Mouse (Mus musculus) forebrain, embryonic 12.5 days (tissue): Measurements from ENCODE around the gene Gcc1. TPM values are rescaled to one million over a fixed set of nuclear protein-coding genes. Genes with fewer than 3 reads are reported as not detected.

Experiments
- ATAC-seq: fragments of 200-750 bp; cut with Nextera tagmentation; 2 replicates; pipeline ENCODE4 v1.8.0; 2017; ENCODE audit warnings: moderate TSS enrichment; ENCODE audit not compliant: low FRiP score
- H3K27ac ChIP-seq: fragments of 300-500 bp; sonication (generic); 2 replicates; pipeline ENCODE4 v1.5.1; 2016; ENCODE audit warnings: mild to moderate bottlenecking
- H3K27me3 ChIP-seq: fragments of 300-500 bp; sonication (generic); 2 replicates; pipeline ENCODE4 v1.6.1; 2016; ENCODE audit warnings: mild to moderate bottlenecking
- H3K36me3 ChIP-seq: fragments of 300-500 bp; sonication (generic); replicated peaks from 2 replicates; pipeline ENCODE4 v1.6.1; 2016; ENCODE audit warnings: mild to moderate bottlenecking
- H3K4me1 ChIP-seq: fragments of 300-500 bp; sonication (generic); 2 replicates; pipeline ENCODE4 v1.6.1; 2016
- H3K4me2 ChIP-seq: fragments of 300-500 bp; sonication (generic); 2 replicates; pipeline ENCODE4 v1.6.1; 2016; ENCODE audit warnings: mild to moderate bottlenecking, moderate library complexity
- H3K4me3 ChIP-seq: fragments of 300-500 bp; sonication (generic); replicated peaks from 2 replicates; pipeline ENCODE4 v1.5.1; 2016; ENCODE audit warnings: mild to moderate bottlenecking
- H3K9ac ChIP-seq: fragments of 300-500 bp; sonication (generic); 2 replicates; pipeline ENCODE4 v1.6.1; 2016; ENCODE audit warnings: mild to moderate bottlenecking
- H3K9me3 ChIP-seq: fragments of 300-500 bp; sonication (generic); 2 replicates; pipeline ENCODE4 v1.6.1; 2016
- WGBS: fragments of 180-500 bp; shearing (Covaris S2); methylation state at CpG from one replicate; pipeline ENCODE4 v1.1.7; 2016; 5-methylcytosine and 5-hydroxymethylcytosine counted together
- polyA plus RNA-seq: library from polyadenylated mRNA; unstranded; fragments of >200 nt; fragmentation: Nextera tagmentation; extraction: Ambion mirVana; gene quantifications from 2 replicates; pipeline ENCODE4 v1.2.1, GENCODE M21; 2016

Gcc1 gene
- polyA plus RNA-seq = 14.8 and 16.2 TPM in 2 replicates

DNA sequence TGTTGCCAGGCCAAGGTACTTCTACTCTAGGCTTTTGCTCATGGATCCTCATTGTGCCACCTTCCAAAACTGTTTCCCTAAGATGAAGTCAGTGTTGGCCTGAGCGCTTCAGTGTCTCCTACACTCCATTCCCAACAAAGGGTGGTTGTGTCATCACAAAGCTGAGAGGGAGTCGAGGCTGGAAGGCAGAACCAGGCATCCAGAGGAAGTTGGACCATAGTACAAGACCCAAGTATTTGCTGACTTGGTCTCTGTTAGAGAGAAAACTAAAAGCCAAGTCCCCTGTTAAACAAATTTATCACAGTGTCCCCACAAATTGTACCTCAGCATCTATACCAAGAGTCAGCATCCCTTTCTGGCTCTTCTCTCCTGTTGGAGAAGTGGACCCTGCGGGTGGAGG is at the start of gene Gcc1:
Gene Gcc1 (minus strand): TSS at position 101 of the 400 bp plus-strand sequence.
- no peak within 1 kb of the TSS for H3K27ac ChIP-seq
- H3K9me3 ChIP-seq = no peaks in the 10 kb centered on the region
- no peaks in the 10 kb centered on the region for H3K27me3 ChIP-seq
- no peak within 1 kb of the TSS for H3K4me3 ChIP-seq
- H3K9ac ChIP-seq = no peak within 1 kb of the TSS
- no peak within 1 kb of the TSS for H3K4me2 ChIP-seq
- H3K36me3 ChIP-seq = peaks cover 9% of the 10 kb centered on the region
- peaks cover 12% of the 10 kb centered on the region for H3K4me1 ChIP-seq
- ATAC-seq = no peak
- 87% methylated on average over 3 of the region's 3 CpGs for WGBS

DNA sequence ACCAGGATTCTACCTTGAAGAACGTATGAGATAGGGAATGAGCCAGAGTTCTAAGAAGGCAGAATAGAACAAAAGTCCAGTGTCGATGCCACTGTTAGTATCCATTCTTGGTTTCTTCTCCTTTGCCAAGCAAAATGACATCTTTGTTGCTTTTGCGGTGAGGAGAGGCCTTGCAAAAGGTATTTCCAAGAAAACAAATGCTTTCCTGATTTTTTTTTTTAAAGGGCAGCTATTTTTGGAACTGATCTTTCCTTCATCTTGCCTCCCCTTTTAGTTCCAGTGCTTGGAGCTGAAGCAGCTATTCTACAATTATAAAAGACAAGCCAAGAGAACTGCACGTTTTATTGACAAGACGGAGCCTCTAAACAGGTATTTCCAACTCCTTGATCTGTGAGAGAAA is 46.6 kb upstream of the Gcc1 start, which contains the start of gene Snd1:
Gene Snd1 (plus strand): TSS at position 301 of the 400 bp plus-strand sequence.
- Histone ChIP-seq H3K4me1 (peaks cover 7% of the 10 kb centered on the region), H3K4me3 (no peak within 1 kb of the TSS), H3K4me2 (no peak within 1 kb of the TSS), H3K9ac (no peak within 1 kb of the TSS), H3K27ac (no peak within 1 kb of the TSS), H3K27me3 (no peaks in the 10 kb centered on the region), H3K9me3 (no peaks in the 10 kb centered on the region), H3K36me3 (no peaks in the 10 kb centered on the region)
- WGBS = 89% methylated on average over 5 of the region's 5 CpGs
- no peak for ATAC-seq

DNA sequence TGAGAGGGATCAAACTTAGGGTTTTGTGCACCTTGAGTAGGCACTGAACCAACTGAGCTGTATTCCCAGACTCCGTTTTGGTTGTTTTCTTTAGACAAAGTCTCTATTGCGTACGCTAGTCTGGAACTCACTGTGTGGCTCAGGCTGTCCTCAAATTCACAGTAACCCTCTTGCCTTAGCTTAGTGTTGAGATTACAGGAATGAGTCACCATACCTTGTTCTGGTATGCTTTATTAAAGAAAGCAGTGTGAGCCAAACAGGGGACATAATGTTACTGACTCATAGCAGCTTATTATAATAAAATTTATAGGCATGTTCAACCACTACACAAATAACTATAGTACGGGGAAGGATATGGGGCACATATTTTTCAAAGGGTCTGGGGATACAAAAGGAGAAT is 46.0 kb upstream of the Gcc1 start:
- no peak overlapping the region for H3K4me3 ChIP-seq
- no peaks in the 10 kb centered on the region for H3K27me3 ChIP-seq
- ATAC-seq = no peak
- no peaks in the 10 kb centered on the region for H3K36me3 ChIP-seq
- H3K9me3 ChIP-seq = no peaks in the 10 kb centered on the region
- no peak overlapping the region for H3K4me2 ChIP-seq
- peaks cover 4% of the 10 kb centered on the region for H3K4me1 ChIP-seq
- H3K27ac ChIP-seq = no peak overlapping the region
- no peak overlapping the region for H3K9ac ChIP-seq
- WGBS = 95% methylated on average over 4 of the region's 4 CpGs

DNA sequence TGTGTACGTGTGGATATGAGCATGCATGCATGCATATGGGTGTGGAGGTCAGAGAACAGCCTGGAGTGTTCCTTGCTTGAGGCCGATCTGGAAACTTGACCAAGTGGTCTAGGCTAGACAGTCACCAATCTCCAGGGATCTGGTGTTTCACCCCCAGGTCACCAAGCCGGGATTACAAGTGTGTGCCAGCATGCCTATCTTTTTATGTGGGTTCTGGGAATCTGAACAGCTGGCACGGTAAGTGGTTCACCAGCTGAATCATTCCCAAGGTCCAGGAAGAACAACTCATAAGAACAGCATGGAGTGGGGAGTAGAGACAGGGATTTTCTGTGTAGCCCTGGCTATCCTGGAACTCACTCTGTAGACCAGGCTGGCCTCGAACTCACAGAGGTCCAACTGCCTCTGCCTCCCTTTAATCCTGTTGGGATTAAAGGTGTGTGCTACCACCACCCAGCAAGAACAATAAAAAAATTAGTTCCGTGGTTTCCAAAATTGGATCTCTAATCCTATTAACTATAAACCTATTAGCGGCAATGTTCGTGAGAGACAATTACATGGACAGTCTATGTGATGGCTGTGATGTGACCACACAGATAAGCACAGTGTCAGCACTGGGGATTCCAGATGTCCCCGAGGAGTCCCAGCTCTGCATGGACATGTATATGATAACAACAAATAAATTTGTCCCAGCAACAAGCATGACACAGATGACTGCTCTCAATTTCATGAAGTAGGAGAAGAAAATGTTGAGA is 43.3 kb upstream of the Gcc1 start:
- Histone ChIP-seq H3K27ac (no peak overlapping the region), H3K9ac (no peak overlapping the region), H3K4me3 (no peak overlapping the region), H3K36me3 (no peaks in the 10 kb centered on the region), H3K4me1 (no peaks in the 10 kb centered on the region), H3K4me2 (no peak overlapping the region), H3K27me3 (no peaks in the 10 kb centered on the region), H3K9me3 (no peaks in the 10 kb centered on the region)
- no peak for ATAC-seq
- WGBS = 86% methylated on average over 9 of the region's 9 CpGs

DNA sequence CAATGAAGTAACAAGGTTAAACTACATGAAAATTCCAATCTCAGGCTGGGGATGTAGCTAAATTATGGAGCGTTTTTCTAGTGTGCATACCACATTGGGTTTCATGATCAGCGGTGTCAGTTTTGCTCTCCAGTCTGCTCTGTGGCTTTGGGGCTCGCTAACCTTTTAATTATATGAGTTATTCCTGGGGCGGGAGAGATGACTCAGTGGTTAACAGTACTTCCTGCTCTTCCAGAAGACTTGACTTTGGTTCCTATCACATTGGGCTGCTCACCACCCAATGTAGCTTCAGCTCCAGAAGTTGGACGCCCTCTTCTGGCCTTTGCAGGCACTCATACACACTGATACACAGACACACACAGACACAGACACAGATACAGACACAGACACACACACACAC is 42.4 kb upstream of the Gcc1 start:
- ATAC-seq = no peak
- H3K4me3 ChIP-seq = no peak overlapping the region
- H3K27me3 ChIP-seq = no peaks in the 10 kb centered on the region
- H3K4me2 ChIP-seq = no peak overlapping the region
- no peaks in the 10 kb centered on the region for H3K36me3 ChIP-seq
- 80% methylated on average over 5 of the region's 5 CpGs for WGBS
- no peaks in the 10 kb centered on the region for H3K9me3 ChIP-seq
- H3K4me1 ChIP-seq = no peaks in the 10 kb centered on the region
- H3K9ac ChIP-seq = no peak overlapping the region
- H3K27ac ChIP-seq = no peak overlapping the region

- Histone ChIP-seq H3K9me3 (no peaks in the 10 kb centered on the region), H3K4me1 (no peaks in the 10 kb centered on the region), H3K27me3 (no peaks in the 10 kb centered on the region), H3K4me3 (no peak overlapping the region), H3K9ac (no peak overlapping the region), H3K36me3 (no peaks in the 10 kb centered on the region), H3K27ac (no peak overlapping the region), H3K4me2 (no peak overlapping the region)
- no peak for ATAC-seq
- WGBS = 78% methylated on average over 4 of the region's 4 CpGs
These were observed 41.9 kb upstream of the Gcc1 start for GRCm38 (mm10) chr6:28470017-28470602.

DNA sequence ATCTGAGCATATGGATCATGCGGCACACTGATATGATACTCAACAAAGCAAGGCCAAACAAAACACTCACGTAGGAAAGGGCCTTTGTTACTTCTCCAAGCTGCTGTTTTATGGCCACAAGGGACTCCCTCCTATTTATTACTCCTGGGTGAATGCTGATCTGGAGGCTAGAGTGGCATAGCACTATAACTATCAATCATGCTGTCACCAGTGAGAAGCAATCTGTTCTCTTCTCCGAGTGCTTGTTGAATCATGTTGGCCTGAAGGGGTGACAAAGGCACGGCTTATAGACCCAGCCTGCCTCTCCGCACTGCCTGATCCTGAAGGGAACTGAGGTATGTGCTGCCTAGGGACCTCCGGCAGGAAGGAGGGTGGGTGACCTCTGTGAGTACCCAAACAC is 36.4 kb upstream of the Gcc1 start:
- Histone ChIP-seq H3K9ac (no peak overlapping the region), H3K27ac (no peak overlapping the region), H3K4me1 (no peaks in the 10 kb centered on the region), H3K27me3 (no peaks in the 10 kb centered on the region), H3K36me3 (no peaks in the 10 kb centered on the region), H3K4me2 (no peak overlapping the region), H3K9me3 (no peaks in the 10 kb centered on the region), H3K4me3 (no peak overlapping the region)
- WGBS = 67% methylated on average over 6 of the region's 6 CpGs
- no peak for ATAC-seq

- WGBS = 13% methylated on average over 5 of the region's 5 CpGs
- no peak for ATAC-seq
- Histone ChIP-seq H3K36me3 (no peaks in the 10 kb centered on the region), H3K27me3 (no peaks in the 10 kb centered on the region), H3K9ac (no peak overlapping the region), H3K27ac (no peak overlapping the region), H3K4me3 (no peak overlapping the region), H3K9me3 (no peaks in the 10 kb centered on the region), H3K4me1 (no peaks in the 10 kb centered on the region), H3K4me2 (no peak overlapping the region)
These were observed 32.3 kb upstream of the Gcc1 start for GRCm38 (mm10) chr6:28460534-28460933.

- H3K4me3 ChIP-seq = no peak overlapping the region
- H3K4me1 ChIP-seq = no peaks in the 10 kb centered on the region
- no peak for ATAC-seq
- no peak overlapping the region for H3K4me2 ChIP-seq
- no peak overlapping the region for H3K27ac ChIP-seq
- H3K9me3 ChIP-seq = no peaks in the 10 kb centered on the region
- no peaks in the 10 kb centered on the region for H3K27me3 ChIP-seq
- H3K9ac ChIP-seq = no peak overlapping the region
- H3K36me3 ChIP-seq = no peaks in the 10 kb centered on the region
These were observed 31.1 kb upstream of the Gcc1 start for GRCm38 (mm10) chr6:28459221-28459668.

- no peaks in the 10 kb centered on the region for H3K9me3 ChIP-seq
- H3K9ac ChIP-seq = no peak overlapping the region
- H3K4me1 ChIP-seq = peaks cover 4% of the 10 kb centered on the region; the same call in 1 of the 2 replicates
- H3K27ac ChIP-seq = no peak overlapping the region
- ATAC-seq = no peak
- no peak overlapping the region for H3K4me3 ChIP-seq
- H3K27me3 ChIP-seq = peaks cover 39% of the 10 kb centered on the region
- no peaks in the 10 kb centered on the region for H3K36me3 ChIP-seq
- H3K4me2 ChIP-seq = no peak overlapping the region
- 4% methylated on average over 12 of the region's 12 CpGs for WGBS
These were observed 22.8 kb upstream of the Gcc1 start for GRCm38 (mm10) chr6:28450977-28451376.

GRCm38 (mm10) chr6:28450481-28450880 is 22.3 kb upstream of the Gcc1 start:
- no peaks in the 10 kb centered on the region for H3K9me3 ChIP-seq
- H3K27ac ChIP-seq = no peak overlapping the region
- H3K9ac ChIP-seq = no peak overlapping the region
- peaks cover 4% of the 10 kb centered on the region; the same call in 1 of the 2 replicates for H3K4me1 ChIP-seq
- no peak for ATAC-seq
- no peaks in the 10 kb centered on the region for H3K36me3 ChIP-seq
- WGBS = 16% methylated on average over 5 of the region's 5 CpGs
- no peak overlapping the region for H3K4me2 ChIP-seq
- no peak overlapping the region for H3K4me3 ChIP-seq
- peaks cover 39% of the 10 kb centered on the region for H3K27me3 ChIP-seq

GRCm38 (mm10) chr6:28449253-28449652 is 21.1 kb upstream of the Gcc1 start, which contains the start of gene Pax4:
Pax4 (minus strand) TSS chr6:28449353.
- H3K4me1 ChIP-seq = peaks cover 4% of the 10 kb centered on the region; the same call in 1 of the 2 replicates
- no peaks in the 10 kb centered on the region for H3K36me3 ChIP-seq
- H3K27me3 ChIP-seq = peaks cover 39% of the 10 kb centered on the region
- H3K4me3 ChIP-seq = no peak within 1 kb of the TSS
- no peak within 1 kb of the TSS for H3K9ac ChIP-seq
- no peaks in the 10 kb centered on the region for H3K9me3 ChIP-seq
- no peak within 1 kb of the TSS for H3K27ac ChIP-seq
- no peak for ATAC-seq
- 80% methylated on average over 2 of the region's 2 CpGs for WGBS
- H3K4me2 ChIP-seq = no peak within 1 kb of the TSS

GRCm38 (mm10) chr6:28447937-28448336 is 19.7 kb upstream of the Gcc1 start:
- Histone ChIP-seq H3K27ac (no peak overlapping the region), H3K9me3 (no peaks in the 10 kb centered on the region), H3K9ac (no peak overlapping the region), H3K4me2 (no peak overlapping the region), H3K36me3 (no peaks in the 10 kb centered on the region), H3K27me3 (peaks cover 35% of the 10 kb centered on the region), H3K4me3 (no peak overlapping the region), H3K4me1 (peaks cover 4% of the 10 kb centered on the region; the same call in 1 of the 2 replicates)
- no peak for ATAC-seq
- 82% methylated on average over 7 of the region's 7 CpGs for WGBS
